Mouse (Mus musculus) embryo, embryonic 10.5 days (tissue): ENCODE data around the gene Olfr102.

Source experiments
- DNase-seq: peaks from one replicate; pipeline ENCODE4 v3.0.0-alpha.2; 2015; ENCODE audit warnings: low spot score

The Olfr102 gene

DNA sequence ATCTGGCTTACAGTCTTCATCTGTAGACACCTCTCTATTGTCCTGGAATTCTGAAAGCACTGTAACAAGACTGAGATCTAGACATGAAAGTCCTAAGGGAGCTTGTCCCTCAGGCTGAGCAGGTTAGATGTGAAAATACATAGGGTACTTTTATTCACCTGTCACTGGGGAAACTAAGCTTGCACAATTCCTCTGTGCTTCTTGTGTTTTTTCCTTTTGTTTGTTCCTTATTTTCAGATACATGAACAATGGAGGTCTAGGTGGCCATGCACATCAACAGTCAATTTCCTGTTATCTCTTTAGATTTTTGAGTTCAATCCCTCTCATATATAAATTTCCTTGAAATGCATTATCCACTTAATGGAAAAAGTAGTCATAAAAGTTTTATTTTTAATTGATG is at the start of gene Olfr102:
Gene Olfr102, minus strand, starts transcription at position 101 of the 400 bp plus-strand sequence.
- DNase-seq, result no peak

DNA sequence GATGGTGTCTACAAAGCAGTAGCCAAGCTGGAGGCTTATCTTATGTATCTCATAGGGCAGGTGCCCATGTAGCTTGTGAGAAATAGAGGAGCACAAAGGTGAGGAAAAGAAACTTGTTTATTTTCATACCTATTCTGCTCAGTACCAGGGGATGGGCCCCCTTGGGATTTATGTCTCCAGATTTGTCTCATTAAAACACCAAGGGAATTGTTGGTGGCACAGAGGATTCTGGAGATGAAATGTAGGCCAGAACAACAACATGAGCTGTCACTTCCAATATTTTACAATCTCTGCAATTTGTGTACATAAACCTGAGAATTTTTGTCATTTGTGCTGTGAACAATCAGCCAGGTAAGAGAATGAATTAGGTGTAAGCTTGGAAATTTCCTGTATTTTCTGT is 42.4 kb upstream of the Olfr102 start, which contains the start of gene Olfr104-ps:
Gene Olfr104-ps, plus strand, starts transcription at position 301 of the 400 bp plus-strand sequence.
- no peak for DNase-seq

DNA sequence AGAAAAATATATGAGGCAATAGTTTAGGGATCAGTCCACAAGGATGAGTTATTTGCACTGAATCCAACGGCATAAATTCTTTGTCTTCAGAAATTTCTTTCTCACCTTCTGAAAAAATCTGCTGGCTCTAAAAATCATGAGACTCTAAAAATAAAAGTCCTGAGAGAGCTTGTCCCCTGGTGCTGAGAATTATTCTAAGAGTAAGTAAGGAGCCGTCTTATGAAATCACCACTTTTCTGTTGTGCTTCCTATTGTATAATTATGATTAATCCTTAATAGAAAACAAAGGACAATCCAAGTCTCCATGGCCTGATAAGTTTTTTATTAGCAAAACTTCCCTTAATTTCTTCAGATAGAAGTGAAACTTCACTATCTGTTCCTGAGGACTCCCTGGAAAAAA is 22.7 kb upstream of the Olfr102 start, which contains the start of gene Olfr103:
Gene Olfr103, minus strand, starts transcription at position 101 of the 400 bp plus-strand sequence.
- DNase-seq, result no peak

DNA sequence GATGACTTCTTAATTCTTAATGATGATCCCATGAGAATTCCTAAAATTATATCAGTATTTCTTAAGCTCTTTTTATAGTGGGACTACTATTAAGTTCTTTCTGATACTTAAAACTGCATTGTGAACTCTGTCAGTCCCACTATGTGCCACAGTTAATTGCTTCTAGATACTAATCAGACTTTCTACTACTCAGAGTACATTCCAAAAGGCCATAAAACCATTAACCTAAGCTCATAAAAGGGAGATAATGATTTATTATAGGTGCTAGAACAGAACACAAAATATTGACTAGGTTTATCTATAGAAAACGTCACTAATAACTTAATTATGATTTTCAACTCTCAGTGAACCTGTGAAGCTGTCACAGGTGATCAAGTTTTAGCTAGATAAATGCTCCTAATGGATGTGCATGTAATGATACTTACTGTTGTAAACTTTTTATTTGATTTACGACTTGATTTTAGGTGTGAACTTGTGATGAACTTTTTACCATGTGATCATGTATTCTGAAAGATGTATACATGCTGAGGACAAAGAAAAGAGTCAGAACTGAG is 6.6 kb downstream of the Olfr102 start:
- DNase-seq, result no peak

DNA sequence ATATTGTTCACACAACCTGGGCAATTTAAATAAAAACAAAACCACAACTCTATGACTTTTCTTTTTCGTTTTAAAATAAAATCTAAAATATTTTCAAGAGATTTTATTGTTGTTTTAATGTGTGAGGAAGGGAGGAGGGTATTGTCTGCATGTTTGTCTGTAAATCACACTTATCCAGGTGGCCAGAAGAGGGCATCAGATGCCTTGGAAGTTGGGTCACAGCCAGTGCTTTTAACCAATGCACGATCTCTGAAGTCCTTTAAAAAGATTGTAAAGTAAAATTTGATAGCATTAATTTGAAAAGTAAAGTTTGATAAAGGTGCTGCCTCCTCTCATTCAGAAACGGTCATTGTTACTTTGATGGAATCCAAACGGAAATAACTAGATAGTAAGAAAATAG is 8.4 kb downstream of the Olfr102 start:
- DNase-seq, result peak; percentile 19

DNA sequence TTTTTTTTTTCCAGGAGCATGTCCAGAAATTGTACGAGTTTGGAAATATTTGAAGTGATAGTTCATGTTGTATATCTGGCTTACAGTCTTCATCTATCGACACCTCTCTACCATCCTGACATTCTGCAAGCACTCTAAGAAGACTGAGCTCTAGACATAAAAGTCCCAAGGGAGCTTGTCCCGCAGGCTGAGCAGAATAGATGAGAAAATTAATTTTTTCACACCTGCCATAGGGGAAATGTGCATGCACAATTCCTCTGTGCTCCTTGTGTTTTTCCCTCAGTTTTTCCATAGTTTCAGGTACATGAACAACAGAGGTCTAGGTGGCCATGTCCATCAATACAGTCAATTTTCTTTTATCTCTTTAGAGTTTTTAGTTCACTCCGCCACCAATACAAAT is 12.6 kb downstream of the Olfr102 start, which contains the start of gene Olfr101:
Gene Olfr101, minus strand, starts transcription at position 101 of the 400 bp plus-strand sequence.
- no peak for DNase-seq

DNA sequence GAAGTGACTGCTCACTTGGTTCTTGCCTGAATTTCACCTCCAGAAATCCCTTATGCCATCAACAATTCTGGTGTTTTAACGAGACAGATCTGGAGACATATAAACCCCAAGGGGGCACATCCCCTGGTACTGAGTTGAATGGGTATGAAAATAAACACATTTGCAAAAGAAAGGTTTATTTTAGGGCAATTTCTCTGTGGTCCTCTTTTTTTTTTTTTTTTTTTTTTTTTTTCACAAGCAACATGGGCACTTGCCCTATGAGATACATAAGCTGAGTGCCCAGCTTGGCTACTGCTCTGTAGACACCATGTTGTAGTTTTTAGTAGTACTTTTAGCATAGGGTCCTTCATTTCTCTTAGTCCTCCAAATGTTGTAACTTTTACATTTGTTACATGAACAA is 33.5 kb downstream of the Olfr102 start, which contains the start of gene Olfr99:
Gene Olfr99, minus strand, starts transcription at position 101 of the 400 bp plus-strand sequence.
- DNase-seq, result no peak

DNA sequence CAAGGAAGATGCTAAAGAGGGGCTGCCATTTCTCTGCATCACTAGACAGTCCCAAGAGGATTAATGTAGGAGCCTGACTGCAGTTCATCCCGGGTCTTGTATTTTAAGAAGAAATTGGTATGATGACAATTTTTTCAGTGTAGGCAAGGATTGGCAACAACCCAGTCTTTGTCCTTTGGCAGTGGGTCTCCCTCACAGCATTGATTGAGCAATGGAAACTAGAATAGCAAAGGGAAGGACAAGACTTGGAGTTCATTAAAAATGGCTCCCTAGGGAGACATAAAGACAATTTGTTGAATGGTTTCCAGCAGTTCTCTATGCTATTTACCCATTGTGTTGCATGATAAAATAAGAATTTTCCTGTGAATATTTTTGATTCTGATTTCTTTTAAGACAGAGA is 36.5 kb downstream of the Olfr102 start:
- DNase-seq, result no peak

DNA sequence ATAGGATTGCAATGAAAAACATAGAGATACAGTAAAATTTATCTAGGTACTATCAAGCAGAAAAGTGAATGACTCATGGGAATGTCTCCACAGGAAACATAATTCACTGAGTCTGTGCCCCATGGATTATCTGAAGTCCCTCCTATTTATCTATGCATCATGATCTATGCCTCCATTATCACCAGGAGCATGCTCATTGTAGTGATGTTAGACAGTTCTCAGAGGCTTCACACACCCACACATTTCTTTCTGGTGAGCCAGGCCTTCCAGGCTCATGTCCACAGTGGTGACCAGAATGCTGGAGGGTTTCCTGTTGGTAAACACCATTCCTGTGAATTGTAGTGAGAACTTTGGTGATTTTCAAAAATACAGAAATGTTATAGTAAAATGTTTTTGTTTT is 40.3 kb downstream of the Olfr102 start:
- DNase-seq, result no peak

DNA sequence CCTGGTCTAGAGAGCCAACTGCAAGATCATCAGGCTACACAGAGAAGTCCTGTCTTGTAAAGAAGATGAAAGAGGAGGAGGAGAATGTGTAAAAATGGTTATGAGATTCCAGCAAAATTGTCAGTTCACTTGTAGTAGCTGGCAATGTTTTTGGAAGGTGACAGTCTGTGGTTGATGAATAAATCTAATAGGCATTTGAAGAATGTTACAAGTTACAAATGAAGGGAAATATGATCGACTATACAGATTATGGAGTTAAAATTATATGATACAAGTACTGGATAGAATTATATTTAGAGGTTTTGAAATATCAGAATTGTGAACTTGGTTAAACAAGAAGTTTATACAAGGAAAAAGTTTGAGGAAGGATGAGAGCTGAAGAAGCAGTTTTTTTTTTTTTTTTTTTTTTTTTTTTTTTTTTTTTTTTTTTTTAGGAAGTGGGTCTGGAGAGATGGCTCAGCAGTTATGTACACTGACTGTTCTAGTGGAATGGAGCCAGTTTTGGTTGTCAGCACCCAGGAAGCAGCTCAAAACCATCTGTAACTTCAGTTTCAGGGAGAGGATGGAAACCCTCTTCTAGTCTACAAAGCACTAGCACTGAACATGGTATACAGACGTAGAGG is 41.1 kb downstream of the Olfr102 start:
- no peak for DNase-seq

DNA sequence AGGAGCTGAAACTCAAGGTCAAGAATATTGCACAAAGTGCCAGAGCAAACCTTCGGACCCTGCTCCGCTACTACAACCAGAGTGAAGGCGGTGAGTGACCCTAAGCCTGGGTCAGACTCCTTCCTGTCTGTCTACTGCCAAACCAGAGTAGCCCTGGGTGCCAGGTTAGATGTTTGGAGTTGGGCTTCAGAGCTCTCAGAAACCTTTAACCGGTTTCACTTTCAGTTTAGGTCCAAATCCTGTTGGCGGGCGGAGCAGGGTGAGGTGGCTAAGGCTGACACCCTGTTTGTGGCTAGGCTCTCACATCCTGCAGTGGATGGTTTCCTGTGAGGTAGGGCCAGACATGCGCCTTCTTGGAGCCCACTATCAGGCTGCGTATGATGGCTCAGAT is 46.2 kb downstream of the Olfr102 start:
- DNase-seq, result peak; percentile 14

DNA sequence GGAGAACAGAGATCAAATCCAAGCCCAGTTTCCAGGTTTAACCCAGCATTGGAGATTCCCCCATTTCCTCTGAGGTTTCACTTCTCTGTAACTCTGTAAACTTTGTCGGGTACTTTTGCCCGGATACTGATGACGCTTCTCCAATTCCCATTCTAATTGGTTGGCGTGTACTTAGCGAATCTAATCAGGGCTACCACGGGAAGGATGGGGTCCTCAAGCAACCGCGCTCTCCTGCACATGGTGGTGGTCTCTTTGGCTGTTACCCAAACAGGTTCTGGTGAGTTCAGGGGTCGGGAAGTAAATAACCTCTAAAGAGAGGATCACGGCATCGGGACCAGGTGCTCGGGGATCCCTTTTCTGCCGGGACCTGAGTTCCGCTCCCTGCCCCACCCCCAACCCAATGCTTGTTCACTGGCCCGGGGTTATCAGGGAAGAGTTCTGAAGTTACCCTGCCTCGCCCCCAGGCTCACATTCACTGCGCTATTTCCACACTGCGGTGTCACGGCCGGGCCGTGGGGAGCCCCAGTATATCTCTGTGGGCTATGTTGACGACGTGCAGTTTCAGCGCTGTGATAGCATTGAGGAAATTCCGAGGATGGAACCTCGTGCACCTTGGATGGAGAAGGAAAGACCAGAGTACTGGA is 46.7 kb downstream of the Olfr102 start, which contains the start of gene H2-M3:
Gene H2-M3, plus strand, starts transcription at position 163 of the 644 bp plus-strand sequence.
- peak; percentile 97 for DNase-seq

DNA sequence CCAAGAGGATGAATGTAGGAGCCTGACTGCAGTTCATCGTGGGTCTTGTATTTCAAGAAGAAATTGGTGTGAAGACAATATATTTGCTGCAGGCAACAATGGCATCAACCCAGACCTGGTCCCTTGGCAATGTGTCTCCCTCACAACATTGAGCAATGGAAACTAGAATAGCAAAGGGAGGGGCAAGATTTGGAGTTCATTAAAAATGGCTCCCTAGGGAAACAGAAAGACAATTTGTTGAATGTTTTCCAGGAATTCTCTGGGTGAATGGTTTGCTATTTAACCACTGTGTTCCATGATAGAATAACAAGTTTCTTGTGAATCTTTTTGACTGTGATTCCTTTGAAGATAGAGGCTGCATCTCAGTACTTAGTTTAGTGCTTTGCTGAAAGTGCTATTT is 53.2 kb downstream of the Olfr102 start, which contains the start of gene Olfr98:
Gene Olfr98, minus strand, starts transcription at position 124 of the 400 bp plus-strand sequence.
- DNase-seq, result no peak
